Mouse (Mus musculus): ENCODE measurements around the gene Prok1. TPM values are rescaled to one million over a fixed set of nuclear protein-coding genes. Genes with fewer than 3 reads are reported as not detected.

Prok1 gene
- polyA plus RNA-seq, 1 experiment from 2014 or later, result 0.19 TPM

- Histone ChIP-seq H3K27me3 (replicated peaks; ENCODE audit: control insufficient read depth, insufficient read depth, low read length) (no peaks in the 10 kb centered on the region), H3K9me3 (ENCODE audit: control insufficient read depth, low read length) (no peaks in the 10 kb centered on the region), H3K9ac (replicated peaks; ENCODE audit: low read depth, low read length) (no peak overlapping the region), H3K4me1 (replicated peaks; ENCODE audit: control insufficient read depth, insufficient read depth, low read length) (no peaks in the 10 kb centered on the region), H3K27ac (ENCODE audit: low read length) (no peak overlapping the region), H3K36me3 (ENCODE audit: control insufficient read depth, insufficient read depth) (no peaks in the 10 kb centered on the region), H3K4me2 (ENCODE audit: low read length) (no peak overlapping the region), H3K4me3 (replicated peaks; ENCODE audit: low read length) (no peak overlapping the region)
- 67% methylated on average over 3 of the region's 3 CpGs for WGBS
- ATAC-seq, result no peak
Measured at GRCm38 (mm10) chr3:107249042-107249441, 9.5 kb upstream of the Prok1 start.

- Histone ChIP-seq H3K4me1 (replicated peaks; ENCODE audit: control insufficient read depth, insufficient read depth, low read length) (peaks cover under 1% of the 10 kb centered on the region), H3K36me3 (ENCODE audit: control insufficient read depth, insufficient read depth) (no peaks in the 10 kb centered on the region), H3K27ac (ENCODE audit: low read length) (no peak overlapping the region), H3K4me2 (ENCODE audit: low read length) (no peak overlapping the region), H3K4me3 (replicated peaks; ENCODE audit: low read length) (no peak overlapping the region), H3K9ac (replicated peaks; ENCODE audit: low read depth, low read length) (no peak overlapping the region), H3K9me3 (ENCODE audit: control insufficient read depth, low read length) (no peaks in the 10 kb centered on the region), H3K27me3 (replicated peaks; ENCODE audit: control insufficient read depth, insufficient read depth, low read length) (no peaks in the 10 kb centered on the region)
- 77% methylated on average over 6 of the region's 6 CpGs for WGBS
- ATAC-seq, result no peak
Measured at GRCm38 (mm10) chr3:107246876-107247275, 7.4 kb upstream of the Prok1 start.

GRCm38 (mm10) chr3:107241389-107242094 is 2.0 kb upstream of the Prok1 start:
- 12% methylated on average over 14 of the region's 14 CpGs for WGBS
- no peaks in the 10 kb centered on the region for H3K36me3 ChIP-seq (ENCODE audit: control insufficient read depth, insufficient read depth)
- 0 out of 2 replicates have a peak overlapping the region, but pooled peaks have one; percentile 7 for H3K9ac ChIP-seq (replicated peaks; ENCODE audit: low read depth, low read length)
- peak; percentile 63 for ATAC-seq
- H3K4me3 ChIP-seq (replicated peaks; ENCODE audit: low read length), result no peak overlapping the region
- no peak overlapping the region for H3K27ac ChIP-seq (ENCODE audit: low read length)
- H3K9me3 ChIP-seq (ENCODE audit: control insufficient read depth, low read length), result no peaks in the 10 kb centered on the region
- H3K4me1 ChIP-seq (replicated peaks; ENCODE audit: control insufficient read depth, insufficient read depth, low read length), result peaks cover 7% of the 10 kb centered on the region
- peak overlapping the region; percentile 26 for H3K4me2 ChIP-seq (ENCODE audit: low read length)
- no peaks in the 10 kb centered on the region for H3K27me3 ChIP-seq (replicated peaks; ENCODE audit: control insufficient read depth, insufficient read depth, low read length)

GRCm38 (mm10) chr3:107238471-107238980 is 981 bp downstream of the Prok1 start:
- H3K4me1 ChIP-seq (replicated peaks; ENCODE audit: control insufficient read depth, insufficient read depth, low read length), result peaks cover 7% of the 10 kb centered on the region
- 89% methylated on average over 8 of the region's 8 CpGs for WGBS
- H3K4me2 ChIP-seq (ENCODE audit: low read length), result no peak overlapping the region
- no peak for ATAC-seq
- no peaks in the 10 kb centered on the region for H3K27me3 ChIP-seq (replicated peaks; ENCODE audit: control insufficient read depth, insufficient read depth, low read length)
- H3K36me3 ChIP-seq (ENCODE audit: control insufficient read depth, insufficient read depth), result no peaks in the 10 kb centered on the region
- H3K9ac ChIP-seq (replicated peaks; ENCODE audit: low read depth, low read length), result no peak overlapping the region
- no peaks in the 10 kb centered on the region for H3K9me3 ChIP-seq (ENCODE audit: control insufficient read depth, low read length)
- H3K27ac ChIP-seq (ENCODE audit: low read length), result no peak overlapping the region
- no peak overlapping the region for H3K4me3 ChIP-seq (replicated peaks; ENCODE audit: low read length)

GRCm38 (mm10) chr3:107238051-107238450 is 1.5 kb downstream of the Prok1 start:
- Histone ChIP-seq H3K27ac (ENCODE audit: low read length) (no peak overlapping the region), H3K4me2 (ENCODE audit: low read length) (no peak overlapping the region), H3K4me1 (replicated peaks; ENCODE audit: control insufficient read depth, insufficient read depth, low read length) (peaks cover 7% of the 10 kb centered on the region), H3K4me3 (replicated peaks; ENCODE audit: low read length) (no peak overlapping the region), H3K9ac (replicated peaks; ENCODE audit: low read depth, low read length) (no peak overlapping the region), H3K27me3 (replicated peaks; ENCODE audit: control insufficient read depth, insufficient read depth, low read length) (no peaks in the 10 kb centered on the region), H3K36me3 (ENCODE audit: control insufficient read depth, insufficient read depth) (no peaks in the 10 kb centered on the region), H3K9me3 (ENCODE audit: control insufficient read depth, low read length) (no peaks in the 10 kb centered on the region)
- ATAC-seq, result no peak
- WGBS, result 70% methylated on average over 2 of the region's 2 CpGs

- WGBS, result 25% methylated on average over 2 of the region's 2 CpGs
- H3K4me2 ChIP-seq (ENCODE audit: low read length), result no peak overlapping the region
Measured at GRCm38 (mm10) chr3:107233945-107234344, 5.6 kb downstream of the Prok1 start.

GRCm38 (mm10) chr3:107233351-107233813 is 6.1 kb downstream of the Prok1 start:
- Histone ChIP-seq H3K27ac (ENCODE audit: low read length) (no peak overlapping the region), H3K36me3 (ENCODE audit: control insufficient read depth, insufficient read depth) (no peaks in the 10 kb centered on the region), H3K4me2 (ENCODE audit: low read length) (no peak overlapping the region), H3K9me3 (ENCODE audit: control insufficient read depth, low read length) (no peaks in the 10 kb centered on the region), H3K9ac (replicated peaks; ENCODE audit: low read depth, low read length) (0 out of 2 replicates have a peak overlapping the region, but pooled peaks have one; percentile 17), H3K4me3 (replicated peaks; ENCODE audit: low read length) (no peak overlapping the region), H3K27me3 (replicated peaks; ENCODE audit: control insufficient read depth, insufficient read depth, low read length) (peaks cover 2% of the 10 kb centered on the region; the same call in 1 of the 2 replicates), H3K4me1 (replicated peaks; ENCODE audit: control insufficient read depth, insufficient read depth, low read length) (no peaks in the 10 kb centered on the region; the same call in 1 of the 2 replicates)
- peak; percentile 75 for ATAC-seq
- 6% methylated on average over 11 of the region's 11 CpGs for WGBS

More at GRCm38 (mm10) chr3:107233945-107234344, 5.6 kb downstream of the Prok1 start:
- no peaks in the 10 kb centered on the region for H3K36me3 ChIP-seq (ENCODE audit: control insufficient read depth, insufficient read depth)
- H3K27ac ChIP-seq (ENCODE audit: low read length), result no peak overlapping the region
- H3K9me3 ChIP-seq (ENCODE audit: control insufficient read depth, low read length), result no peaks in the 10 kb centered on the region
- no peak overlapping the region for H3K9ac ChIP-seq (replicated peaks; ENCODE audit: low read depth, low read length)
- H3K4me3 ChIP-seq (replicated peaks; ENCODE audit: low read length), result no peak overlapping the region
- no peaks in the 10 kb centered on the region; the same call in 1 of the 2 replicates for H3K4me1 ChIP-seq (replicated peaks; ENCODE audit: control insufficient read depth, insufficient read depth, low read length)
- H3K27me3 ChIP-seq (replicated peaks; ENCODE audit: control insufficient read depth, insufficient read depth, low read length), result peaks cover 2% of the 10 kb centered on the region; the same call in 1 of the 2 replicates
- ATAC-seq, result peak; percentile 47; the same call in 1 of the 2 replicates

- H3K4me2 ChIP-seq (ENCODE audit: low read length), result no peak overlapping the region
- H3K27ac ChIP-seq (ENCODE audit: low read length), result no peak overlapping the region
- ATAC-seq, result no peak
- no peak overlapping the region for H3K4me3 ChIP-seq (replicated peaks; ENCODE audit: low read length)
- H3K27me3 ChIP-seq (replicated peaks; ENCODE audit: control insufficient read depth, insufficient read depth, low read length), result peaks cover 2% of the 10 kb centered on the region; the same call in 1 of the 2 replicates
- WGBS, result 63% methylated on average over 4 of the region's 4 CpGs
- no peaks in the 10 kb centered on the region; the same call in 1 of the 2 replicates for H3K4me1 ChIP-seq (replicated peaks; ENCODE audit: control insufficient read depth, insufficient read depth, low read length)
- no peaks in the 10 kb centered on the region for H3K36me3 ChIP-seq (ENCODE audit: control insufficient read depth, insufficient read depth)
- no peak overlapping the region for H3K9ac ChIP-seq (replicated peaks; ENCODE audit: low read depth, low read length)
- no peaks in the 10 kb centered on the region for H3K9me3 ChIP-seq (ENCODE audit: control insufficient read depth, low read length)
Measured at GRCm38 (mm10) chr3:107231202-107231601, 8.3 kb downstream of the Prok1 start.

- H3K36me3 ChIP-seq (ENCODE audit: control insufficient read depth, insufficient read depth), result no peaks in the 10 kb centered on the region
- H3K4me3 ChIP-seq (replicated peaks; ENCODE audit: low read length), result no peak within 1 kb of the TSS
- H3K4me2 ChIP-seq (ENCODE audit: low read length), result no peak within 1 kb of the TSS
- no peaks in the 10 kb centered on the region; the same call in 1 of the 2 replicates for H3K4me1 ChIP-seq (replicated peaks; ENCODE audit: control insufficient read depth, insufficient read depth, low read length)
- WGBS, result 67% methylated on average over 1 of the region's 1 CpGs
- no peak for ATAC-seq
- peaks cover 2% of the 10 kb centered on the region; the same call in 1 of the 2 replicates for H3K27me3 ChIP-seq (replicated peaks; ENCODE audit: control insufficient read depth, insufficient read depth, low read length)
- H3K9me3 ChIP-seq (ENCODE audit: control insufficient read depth, low read length), result no peaks in the 10 kb centered on the region
- no peak within 1 kb of the TSS for H3K27ac ChIP-seq (ENCODE audit: low read length)
- no peak within 1 kb of the TSS for H3K9ac ChIP-seq (replicated peaks; ENCODE audit: low read depth, low read length)
Measured at GRCm38 (mm10) chr3:107230527-107230926, 9.0 kb downstream of the Prok1 start, which contains the start of gene A630076J17Rik. Gene A630076J17Rik (plus strand): TSS chr3:107230614.
